Mouse (Mus musculus) cortical plate, adult 2 months (tissue): ENCODE data around the gene Clec4n. TPM values are rescaled to one million over a fixed set of nuclear protein-coding genes. Genes with fewer than 3 reads are reported as not detected.
"Not testable (repeated sequence)": the region's sequence is repeated elsewhere in the genome, so short reads cannot be mapped to it uniquely, and the experiment has no call there.

Experiments
- H3K27ac ChIP-seq: fragments of 200-500 bp; 2 replicates; pipeline ENCODE4 v1.5.1; 2012; ENCODE audit warnings: low read length, control low read depth, inconsistent platforms; ENCODE audit not compliant: insufficient read depth
- H3K4me1 ChIP-seq: fragments of 200-500 bp; 2 replicates; pipeline ENCODE4 v1.6.1; 2011; ENCODE audit warnings: low read length; ENCODE audit not compliant: control insufficient read depth, insufficient read depth
- H3K4me3 ChIP-seq: fragments of 200-500 bp; 2 replicates; pipeline ENCODE4 v1.5.1; 2011; ENCODE audit warnings: mild to moderate bottlenecking, low read length, control low read depth; ENCODE audit not compliant: insufficient read depth
- CTCF ChIP-seq: fragments of 200-500 bp; IDR thresholded peaks from 2 replicates; pipeline ENCODE4 v1.5.1; 2011; ENCODE audit warnings: mild to moderate bottlenecking, control low read depth, low read length; ENCODE audit not compliant: insufficient read depth; ENCODE audit errors: extremely low read depth
- POLR2A ChIP-seq: fragments of 200-500 bp; IDR thresholded peaks from 2 replicates; pipeline ENCODE4 v1.6.1; 2011; ENCODE audit warnings: mild to moderate bottlenecking, low read length, control low read depth; ENCODE audit not compliant: insufficient read depth; ENCODE audit errors: extremely low read depth
- polyA plus RNA-seq: library from polyadenylated mRNA; depleted of rRNA; stranded (reverse); fragments of >200 nt; gene quantifications from 2 replicates; pipeline ENCODE4 v1.2.3, GENCODE M21; 2012; rRNA removed

The Clec4n gene
- polyA plus RNA-seq, 1 experiment = 0.25 TPM

- no peak within 1 kb of the TSS for H3K27ac ChIP-seq
- no peaks in the 10 kb centered on the region for H3K4me1 ChIP-seq
- TF ChIP-seq POLR2A (no peak), CTCF (no peak)
- no peak within 1 kb of the TSS for H3K4me3 ChIP-seq
Observed at GRCm38 (mm10) chr6:123289753-123290152, 60.1 kb downstream of the Clec4n start, which contains the start of gene Clec4e. Clec4e (minus strand) TSS chr6:123289870.

DNA sequence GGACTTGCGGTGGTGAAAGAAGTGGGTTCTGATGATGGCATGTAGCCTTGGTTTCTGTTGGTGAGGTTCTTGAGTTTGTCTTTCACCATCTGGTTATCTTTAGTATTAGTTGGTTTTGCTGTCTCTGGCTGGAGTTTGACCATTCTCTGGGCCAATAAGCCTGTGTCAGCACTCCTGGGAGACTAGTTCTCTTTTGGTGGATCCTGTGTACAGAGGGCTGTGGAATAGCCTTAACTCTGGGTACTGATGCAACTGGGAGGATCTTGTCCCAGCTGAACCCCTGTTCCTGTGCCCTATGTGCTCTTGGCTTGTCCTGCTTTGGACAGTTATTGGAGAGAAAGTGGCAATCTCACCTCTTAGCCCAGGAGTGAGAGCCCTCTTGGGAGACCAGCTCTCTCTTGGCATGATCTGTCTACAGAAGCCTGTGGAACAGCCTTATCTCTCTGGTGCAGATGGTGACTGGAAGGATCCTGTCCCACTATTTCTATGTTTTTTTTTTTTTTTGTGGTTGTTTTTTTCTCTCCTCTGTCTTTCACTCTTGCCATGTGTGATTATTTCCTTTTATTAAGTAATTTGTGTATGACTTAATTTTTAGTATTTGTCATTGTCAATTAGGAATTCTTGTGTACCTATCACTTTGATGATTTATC is 63.2 kb downstream of the Clec4n start:
- TF ChIP-seq CTCF (no peak), POLR2A (no peak)
- Histone ChIP-seq H3K27ac (no peak overlapping the region), H3K4me3 (no peak overlapping the region), H3K4me1 (no peaks in the 10 kb centered on the region)

GRCm38 (mm10) chr6:123293509-123293908 is 63.9 kb downstream of the Clec4n start:
- not testable (repeated sequence) for H3K27ac ChIP-seq

More at GRCm38 (mm10) chr6:123293509-123293908, 63.9 kb downstream of the Clec4n start:
- H3K4me3 ChIP-seq, H3K4me1 ChIP-seq: not testable (repeated sequence)

Other genes starting within 250 kb of the Clec4n start
- not detected in 2 replicates for gene Clec4a4, start 239.5 kb upstream of the Clec4n start, polyA plus RNA-seq
- not detected in 2 replicates for gene Clec4b1, start 179.9 kb upstream of the Clec4n start, polyA plus RNA-seq
- 1.4 and 1.9 TPM in 2 replicates for gene Clec4a2, start 123.4 kb upstream of the Clec4n start, polyA plus RNA-seq
- gene Clec4b2, start 57.0 kb upstream of the Clec4n start, polyA plus RNA-seq = not detected in 2 replicates
- gene Clec4d, start 32.3 kb downstream of the Clec4n start, polyA plus RNA-seq = not detected in 2 replicates
- gene Clec4e, start 60.0 kb downstream of the Clec4n start, polyA plus RNA-seq = not detected in 2 replicates
- gene Vmn2r19, start 78.5 kb downstream of the Clec4n start, polyA plus RNA-seq = not detected in 2 replicates
- gene Vmn2r20, start 188.3 kb downstream of the Clec4n start, polyA plus RNA-seq = not detected in 2 replicates